Comparison of ENCODE assay signal across 12 mouse cellular contexts in the genomic region with DNA sequence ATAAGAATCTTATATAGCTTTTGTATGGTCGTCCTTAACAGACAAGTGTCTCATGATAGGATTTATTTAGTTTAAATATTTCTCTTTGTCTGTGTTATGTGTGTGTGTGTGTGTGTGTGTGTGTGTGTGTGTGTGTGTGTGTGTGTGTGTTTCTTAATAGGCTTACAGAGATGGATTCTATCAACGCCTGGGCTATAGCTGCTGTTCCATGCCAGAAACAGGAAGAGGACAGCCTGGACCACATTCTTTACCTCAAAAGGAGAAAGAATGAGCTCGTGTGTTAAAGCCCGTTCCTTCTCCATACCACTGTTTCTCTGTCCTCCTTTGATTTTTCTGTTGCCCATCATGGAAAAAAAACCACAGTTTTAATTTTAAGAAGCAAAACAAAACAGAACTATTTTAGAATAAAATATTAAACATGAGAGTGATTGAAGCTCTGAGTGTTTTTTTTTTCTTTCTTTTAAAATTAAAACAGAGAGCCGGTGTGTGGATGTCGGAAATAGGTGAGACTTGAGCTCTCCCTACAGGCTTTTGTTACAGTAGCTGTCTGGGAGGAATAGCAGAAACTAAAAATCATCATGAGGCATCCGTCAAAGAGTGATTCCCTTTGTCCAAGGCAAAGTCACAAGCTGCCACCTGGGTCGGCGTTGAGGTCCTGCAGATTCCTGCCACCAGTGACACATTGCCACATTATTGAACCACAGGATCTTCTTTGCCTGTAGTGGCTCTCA.
A peak's percentile ranks its signal among the peaks of the same experiment; 100 is the strongest.
DNase-seq lines count a peak whose midpoint lies in the region; ATAC-seq and TF ChIP-seq lines count a peak whose summit lies in the region.
"Had no signal": no experiment of that assay in that cellular context is flagged by ENCODE, and none has a peak within 500 bp of the region (broad histone marks: within the 10 kb centered on the region; RNA-seq: fewer than 3 reads in every experiment).

No protein-coding gene starts in this region.

- no peaks in the 10 kb centered on the region for H3K36me3 ChIP-seq in intestine, embryonic 14.5 days (ENCODE audit: control insufficient read depth, insufficient read depth, low read length)
- H3K36me3 ChIP-seq in intestine, postnatal 0 days (ENCODE audit: control insufficient read depth, insufficient read depth), result no peaks in the 10 kb centered on the region
- H3K36me3 ChIP-seq: liver, embryonic 12.5 days; midbrain, embryonic 15.5 days; neural tube, embryonic 12.5 days had no signal

- DNase-seq in heart, adult 11 months, result peak; percentile 66
- no peak for DNase-seq in heart, postnatal 25 days (ENCODE audit: low spot score)
- no peak for DNase-seq in intestine, embryonic 14.5 days (ENCODE audit: low spot score)
- peak; percentile 4 for DNase-seq in right cerebral cortex, postnatal 25 days
- no peak for DNase-seq in right cerebral cortex, postnatal 36 days (ENCODE audit: low spot score in 2 of 2)
- no peak for DNase-seq in c-Kit-positive CD71-positive TER-119-positive erythroid progenitor cells, embryonic 14.5 days (ENCODE audit: low spot score)
- DNase-seq: B cell, adult 2 months; thymus, postnatal 36 days had no signal

- H3K27ac ChIP-seq in intestine, embryonic 14.5 days (ENCODE audit: low read depth), result peak overlapping the region; percentile 25; the same call in 1 of the 2 replicates
- no peak overlapping the region for H3K27ac ChIP-seq in intestine, postnatal 0 days (ENCODE audit: low read depth, low read length)
- H3K27ac ChIP-seq: liver, embryonic 12.5 days; midbrain, embryonic 15.5 days; neural tube, embryonic 12.5 days had no signal

- no peaks in the 10 kb centered on the region for H3K9me3 ChIP-seq in intestine, embryonic 14.5 days (ENCODE audit: control insufficient read depth, low read length)
- no peaks in the 10 kb centered on the region for H3K9me3 ChIP-seq in intestine, postnatal 0 days (ENCODE audit: control insufficient read depth)
- H3K9me3 ChIP-seq: liver, embryonic 12.5 days; midbrain, embryonic 15.5 days; neural tube, embryonic 12.5 days had no signal

- no peak overlapping the region for H3K9ac ChIP-seq in intestine, embryonic 14.5 days (ENCODE audit: low read length)
- H3K9ac ChIP-seq in intestine, postnatal 0 days (ENCODE audit: low read depth, low read length), result no peak overlapping the region
- H3K9ac ChIP-seq: liver, embryonic 12.5 days; midbrain, embryonic 15.5 days; neural tube, embryonic 12.5 days had no signal

- H3K4me2 ChIP-seq in intestine, embryonic 14.5 days (ENCODE audit: low read length), result no peak overlapping the region
- H3K4me2 ChIP-seq in intestine, postnatal 0 days (replicated peaks; ENCODE audit: low read depth), result no peak overlapping the region
- H3K4me2 ChIP-seq: liver, embryonic 12.5 days; midbrain, embryonic 15.5 days; neural tube, embryonic 12.5 days had no signal

- H3K4me1 ChIP-seq in intestine, embryonic 14.5 days (replicated peaks; ENCODE audit: control insufficient read depth, insufficient read depth, low read length), result no peaks in the 10 kb centered on the region
- no peaks in the 10 kb centered on the region for H3K4me1 ChIP-seq in intestine, postnatal 0 days (replicated peaks; ENCODE audit: control insufficient read depth, insufficient read depth, low read length)
- H3K4me1 ChIP-seq: liver, embryonic 12.5 days; midbrain, embryonic 15.5 days had no signal

- H3K4me3 ChIP-seq in intestine, embryonic 14.5 days (ENCODE audit: low read depth, low read length), result no peak overlapping the region
- H3K4me3 ChIP-seq in intestine, postnatal 0 days (ENCODE audit: low read depth, low read length), result no peak overlapping the region
- H3K4me3 ChIP-seq: liver, embryonic 12.5 days; midbrain, embryonic 15.5 days; neural tube, embryonic 12.5 days had no signal

- H3K27me3 ChIP-seq in intestine, embryonic 14.5 days (replicated peaks; ENCODE audit: control insufficient read depth, insufficient read depth, low read length), result no peaks in the 10 kb centered on the region
- no peaks in the 10 kb centered on the region for H3K27me3 ChIP-seq in intestine, postnatal 0 days (replicated peaks; ENCODE audit: control insufficient read depth, insufficient read depth, low read length)
- H3K27me3 ChIP-seq: liver, embryonic 12.5 days; midbrain, embryonic 15.5 days; neural tube, embryonic 12.5 days had no signal

- TF ChIP-seq CTCF in intestine, postnatal 0 days (IDR thresholded peaks at IDR 0.05; ENCODE audit: low read depth), result no peak; the same call in 1 of the 2 replicates

- no peak for ATAC-seq in intestine, embryonic 14.5 days (replicated peaks; ENCODE audit: low FRiP score, low TSS enrichment, low read depth)
- no peak for ATAC-seq in intestine, postnatal 0 days
- ATAC-seq: liver, embryonic 12.5 days; midbrain, embryonic 15.5 days had no signal

- 51% methylated on average over 9 of the region's 9 CpGs for WGBS in intestine, embryonic 14.5 days
- WGBS in intestine, postnatal 0 days, result 66% methylated on average over 9 of the region's 9 CpGs

- intact Hi-C loops in heart, postnatal 25 days (cut with DNase I), result no loop called here

Comparison
In these comparisons a context has a peak if more than half of its experiments do, and no peak if none do; other contexts are left out.
1. DNase-seq: peak in heart, adult 11 months (single experiment) and right cerebral cortex, postnatal 25 days (single experiment); none in heart, postnatal 25 days (single experiment), intestine, embryonic 14.5 days (single experiment), right cerebral cortex, postnatal 36 days (0 of 2) and c-Kit-positive CD71-positive TER-119-positive erythroid progenitor cells, embryonic 14.5 days (single experiment).